Mouse (Mus musculus): ENCODE measurements around the gene Vps35. TPM values are rescaled to one million over a fixed set of nuclear protein-coding genes. Genes with fewer than 3 reads are reported as not detected.

Vps35 gene
- polyA plus RNA-seq, 1 experiment from 2014 or later = 129 TPM

DNA sequence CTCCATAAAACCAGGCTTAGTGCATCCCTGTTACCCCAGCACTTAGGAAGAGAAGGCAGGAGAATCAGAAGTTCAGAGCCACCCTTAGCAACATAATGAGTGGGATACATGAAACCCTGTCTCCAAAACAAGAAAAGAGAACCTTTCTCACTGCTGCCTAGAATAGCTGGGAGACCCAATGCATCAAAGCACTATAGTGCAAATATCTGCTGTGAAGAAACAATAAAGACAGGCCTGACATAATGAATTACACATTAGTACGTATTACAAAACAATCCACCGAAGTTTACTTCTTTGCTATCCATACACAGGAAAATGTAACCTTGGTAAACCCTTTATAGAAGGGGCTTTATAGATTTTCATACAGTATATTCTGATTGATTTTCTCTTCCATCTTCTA is 9.0 kb upstream of the Vps35 start:
- H3K4me3 ChIP-seq = no peak overlapping the region
- peaks cover 11% of the 10 kb centered on the region; the same call in 1 of the 2 replicates for H3K4me1 ChIP-seq
- no peak overlapping the region for H3K9ac ChIP-seq
- H3K36me3 ChIP-seq = peaks cover 60% of the 10 kb centered on the region
- H3K27me3 ChIP-seq (replicated peaks) = no peaks in the 10 kb centered on the region
- ATAC-seq = no peak
- no peak overlapping the region for H3K27ac ChIP-seq
- H3K9me3 ChIP-seq (replicated peaks) = no peaks in the 10 kb centered on the region
- H3K4me2 ChIP-seq = no peak overlapping the region
- WGBS (ENCODE audit: insufficient replicate concordance) = 88% methylated on average over 2 of the region's 2 CpGs

GRCm38 (mm10) chr8:85303531-85303930 is 3.9 kb upstream of the Vps35 start:
- no peak for ATAC-seq
- Histone ChIP-seq H3K4me3 (no peak overlapping the region), H3K9me3 (replicated peaks) (no peaks in the 10 kb centered on the region), H3K9ac (no peak overlapping the region), H3K27ac (no peak overlapping the region), H3K27me3 (replicated peaks) (no peaks in the 10 kb centered on the region), H3K36me3 (peaks cover 73% of the 10 kb centered on the region), H3K4me2 (no peak overlapping the region), H3K4me1 (peaks cover 21% of the 10 kb centered on the region)
- 85% methylated on average over 5 of the region's 5 CpGs for whole genome bisulfite sequencing (ENCODE audit: insufficient replicate concordance)

DNA sequence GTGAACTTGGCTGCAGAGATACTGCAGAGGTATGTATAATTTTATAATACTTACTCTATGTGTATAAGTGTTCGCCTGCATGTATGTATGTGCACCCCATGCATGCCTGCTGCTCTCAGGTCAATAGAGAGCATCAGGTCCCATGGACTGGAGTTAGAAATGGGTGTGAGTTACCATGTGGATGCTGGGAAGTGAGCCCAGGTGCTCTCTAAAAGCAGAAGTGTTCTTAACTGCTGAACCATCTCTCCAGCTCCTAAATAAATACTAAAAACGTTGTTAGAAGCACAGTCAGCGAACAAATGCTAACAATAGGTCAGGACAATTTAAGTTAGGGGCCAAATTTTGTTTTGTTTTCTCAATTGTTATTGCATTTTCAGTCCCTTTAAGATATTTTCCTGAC is 3.3 kb upstream of the Vps35 start:
- no peak overlapping the region for H3K4me2 ChIP-seq
- no peak for ATAC-seq
- peaks cover 67% of the 10 kb centered on the region for H3K36me3 ChIP-seq
- peaks cover 27% of the 10 kb centered on the region for H3K4me1 ChIP-seq
- H3K9ac ChIP-seq = no peak overlapping the region
- no peak overlapping the region for H3K4me3 ChIP-seq
- H3K27me3 ChIP-seq (replicated peaks) = no peaks in the 10 kb centered on the region
- no peaks in the 10 kb centered on the region for H3K9me3 ChIP-seq (replicated peaks)
- H3K27ac ChIP-seq = no peak overlapping the region
- 73% methylated on average over 3 of the region's 3 CpGs for WGBS (ENCODE audit: insufficient replicate concordance)

DNA sequence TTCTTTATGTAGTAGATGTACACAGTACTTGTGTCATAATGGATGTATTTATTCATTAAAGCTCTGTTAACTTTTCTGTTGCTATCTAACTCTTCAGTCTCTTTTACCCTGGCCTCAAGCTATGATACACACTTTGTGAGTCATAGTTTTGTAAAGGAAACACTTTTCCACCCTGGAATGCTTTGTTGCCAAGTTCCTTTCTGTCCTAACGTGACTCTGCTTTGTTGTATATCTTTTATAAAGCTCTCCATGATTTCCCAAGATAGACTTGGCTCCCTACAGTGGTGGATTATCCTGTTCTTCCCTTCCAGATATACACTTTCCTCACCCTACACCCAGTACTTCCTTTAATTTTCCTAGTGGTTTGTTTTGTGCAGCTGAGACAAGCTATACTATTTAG is 2.3 kb upstream of the Vps35 start:
- Histone ChIP-seq H3K27ac (no peak overlapping the region), H3K27me3 (replicated peaks) (no peaks in the 10 kb centered on the region), H3K36me3 (peaks cover 57% of the 10 kb centered on the region), H3K4me1 (peaks cover 37% of the 10 kb centered on the region), H3K9me3 (replicated peaks) (no peaks in the 10 kb centered on the region), H3K4me2 (peak overlapping the region; percentile 79), H3K9ac (peak overlapping the region; percentile 10; the same call in 1 of the 2 replicates), H3K4me3 (peak overlapping the region; percentile 14)
- no peak for ATAC-seq
- WGBS (ENCODE audit: insufficient replicate concordance) = 62% methylated on average over 1 of the region's 1 CpGs

- Histone ChIP-seq H3K27me3 (replicated peaks) (no peaks in the 10 kb centered on the region), H3K4me3 (peak overlapping the region; percentile 99), H3K4me2 (peak overlapping the region; percentile 79), H3K27ac (peak overlapping the region; percentile 94), H3K9ac (peak overlapping the region; percentile 95), H3K4me1 (peaks cover 38% of the 10 kb centered on the region), H3K36me3 (peaks cover 33% of the 10 kb centered on the region), H3K9me3 (replicated peaks) (no peaks in the 10 kb centered on the region)
- ATAC-seq = peak; percentile 47
- under 1% methylated on average over 53 of the region's 53 CpGs for WGBS (ENCODE audit: insufficient replicate concordance)
Measured at GRCm38 (mm10) chr8:85298600-85299433, 785 bp downstream of the Vps35 start.

DNA sequence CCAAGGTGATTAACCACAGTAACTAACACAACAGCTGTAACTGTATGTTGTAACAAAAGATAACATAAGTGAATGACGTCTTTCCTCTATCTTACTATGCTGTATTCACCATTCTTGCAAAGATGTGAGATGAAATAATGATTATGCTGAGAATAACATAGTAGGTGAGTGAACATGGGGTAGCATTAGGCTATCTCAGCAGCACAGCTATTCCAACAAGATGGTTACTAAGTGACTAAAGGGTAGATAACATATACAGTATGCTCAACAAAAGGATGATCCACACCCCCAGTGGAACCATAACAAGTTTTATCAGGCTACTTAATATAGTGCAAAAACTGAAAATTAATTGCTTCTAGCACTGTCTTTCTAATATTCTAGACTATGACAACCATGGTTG is 12.8 kb downstream of the Vps35 start:
- WGBS (ENCODE audit: insufficient replicate concordance) = 45% methylated on average over 1 of the region's 1 CpGs
- peak; percentile 37; the same call in 1 of the 2 replicates for ATAC-seq
- peaks cover 86% of the 10 kb centered on the region for H3K36me3 ChIP-seq
- H3K9me3 ChIP-seq (replicated peaks) = no peaks in the 10 kb centered on the region
- no peaks in the 10 kb centered on the region for H3K27me3 ChIP-seq (replicated peaks)
- H3K27ac ChIP-seq = no peak overlapping the region
- no peak overlapping the region for H3K4me3 ChIP-seq
- H3K9ac ChIP-seq = no peak overlapping the region
- H3K4me2 ChIP-seq = no peak overlapping the region
- H3K4me1 ChIP-seq = 0 out of 2 replicates have a peak, but pooled peaks cover 3% of the 10 kb centered on the region

- Histone ChIP-seq H3K4me1 (no peaks in the 10 kb centered on the region), H3K27ac (no peak overlapping the region), H3K9ac (no peak overlapping the region), H3K4me3 (no peak overlapping the region), H3K9me3 (replicated peaks) (no peaks in the 10 kb centered on the region), H3K36me3 (no peaks in the 10 kb centered on the region), H3K27me3 (replicated peaks) (no peaks in the 10 kb centered on the region), H3K4me2 (no peak overlapping the region)
- no peak for ATAC-seq
- 54% methylated on average over 1 of the region's 1 CpGs for WGBS (ENCODE audit: insufficient replicate concordance)
Measured at GRCm38 (mm10) chr8:85227297-85227696, 72.3 kb downstream of the Vps35 start.

DNA sequence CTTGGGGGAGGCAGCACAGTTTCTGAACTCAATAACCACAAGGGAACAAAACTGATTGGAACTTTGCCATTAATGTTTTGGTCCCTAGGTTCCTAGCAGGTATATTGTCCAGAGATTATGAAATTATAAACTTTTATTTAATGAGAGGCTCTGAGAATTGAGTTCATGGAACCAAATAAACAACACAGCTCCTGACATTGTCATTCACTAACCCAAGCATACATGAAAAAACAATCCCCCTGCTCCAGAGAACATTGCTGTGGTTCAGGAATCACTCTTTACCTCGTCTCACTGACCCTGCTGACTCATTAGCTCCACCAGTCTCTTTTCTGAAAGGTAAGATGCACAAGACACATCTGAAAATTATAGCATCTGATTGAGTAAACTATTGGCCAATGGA is 73.9 kb downstream of the Vps35 start, which contains the start of gene Olfr371:
Gene Olfr371 (plus strand): TSS at position 301 of the 400 bp plus-strand sequence.
- Histone ChIP-seq H3K4me2 (no peak within 1 kb of the TSS), H3K4me1 (no peaks in the 10 kb centered on the region), H3K4me3 (no peak within 1 kb of the TSS), H3K27me3 (replicated peaks) (no peaks in the 10 kb centered on the region), H3K9me3 (replicated peaks) (no peaks in the 10 kb centered on the region), H3K27ac (no peak within 1 kb of the TSS), H3K9ac (no peak within 1 kb of the TSS), H3K36me3 (no peaks in the 10 kb centered on the region)
- 20% methylated on average over 1 of the region's 1 CpGs for WGBS (ENCODE audit: insufficient replicate concordance)
- ATAC-seq = no peak

- no peak overlapping the region for H3K9ac ChIP-seq
- no peaks in the 10 kb centered on the region for H3K27me3 ChIP-seq (replicated peaks)
- H3K27ac ChIP-seq = no peak overlapping the region
- H3K9me3 ChIP-seq (replicated peaks) = no peaks in the 10 kb centered on the region
- no peaks in the 10 kb centered on the region for H3K36me3 ChIP-seq
- WGBS (ENCODE audit: insufficient replicate concordance) = 25% methylated on average over 6 of the region's 6 CpGs
- H3K4me3 ChIP-seq = no peak overlapping the region
- H3K4me2 ChIP-seq = no peak overlapping the region
- ATAC-seq = peak; percentile 60; the same call in 1 of the 2 replicates
- H3K4me1 ChIP-seq = no peaks in the 10 kb centered on the region
Measured at GRCm38 (mm10) chr8:85220992-85221391, 78.6 kb downstream of the Vps35 start.

DNA sequence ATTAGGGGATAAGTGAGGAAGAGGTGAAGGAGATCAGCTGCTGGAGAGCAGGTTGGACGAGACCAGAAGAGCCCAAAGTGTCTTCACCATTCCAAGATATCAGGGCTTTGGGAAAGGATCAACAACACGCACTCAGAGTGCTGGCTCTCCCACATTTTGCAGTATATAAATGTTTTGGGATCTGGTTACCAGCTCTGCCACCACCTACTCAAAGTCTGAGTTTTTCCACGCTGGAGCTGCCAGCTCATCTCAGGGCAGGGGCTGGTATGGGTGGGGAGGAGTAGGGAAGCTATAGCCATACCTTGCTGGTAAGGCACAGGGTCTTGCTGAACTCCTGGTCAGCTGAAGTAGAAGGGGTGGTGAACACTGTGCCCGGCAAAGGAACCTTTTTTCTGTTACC is 79.4 kb downstream of the Vps35 start:
- H3K4me1 ChIP-seq = no peaks in the 10 kb centered on the region
- H3K9ac ChIP-seq = no peak overlapping the region
- no peak overlapping the region for H3K27ac ChIP-seq
- ATAC-seq = no peak
- no peaks in the 10 kb centered on the region for H3K9me3 ChIP-seq (replicated peaks)
- H3K27me3 ChIP-seq (replicated peaks) = no peaks in the 10 kb centered on the region
- no peaks in the 10 kb centered on the region for H3K36me3 ChIP-seq
- no peak overlapping the region for H3K4me2 ChIP-seq
- 53% methylated on average over 4 of the region's 4 CpGs for WGBS (ENCODE audit: insufficient replicate concordance)
- H3K4me3 ChIP-seq = no peak overlapping the region
